20 mouse cellular contexts compared by ENCODE assay signal in the genomic region with DNA sequence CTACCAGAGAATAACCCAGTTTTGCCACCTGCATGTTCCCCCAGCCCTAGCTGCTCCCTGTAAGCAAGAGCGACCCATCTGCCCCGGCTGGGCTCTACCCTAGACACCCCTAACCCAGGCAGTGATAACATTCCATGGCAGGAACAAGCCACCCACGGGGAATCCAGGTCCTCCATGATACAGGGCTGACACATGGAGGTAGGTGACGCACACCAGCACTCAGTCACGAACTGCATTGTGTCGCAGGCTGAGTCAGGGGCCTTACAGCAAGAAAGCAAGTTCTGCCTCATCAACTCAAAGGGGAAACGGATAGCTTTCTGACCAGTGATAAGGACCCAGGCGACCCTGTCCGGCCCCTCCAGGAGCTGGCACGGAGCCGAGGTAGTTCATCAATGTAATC.
A peak's percentile ranks its signal among the peaks of the same experiment; 100 is the strongest.
DNase-seq lines count a peak whose midpoint lies in the region; ATAC-seq lines count a peak whose summit lies in the region.
"Had no signal": no experiment of that assay in that cellular context is flagged by ENCODE, and none has a peak within 500 bp of the region (broad histone marks: within the 10 kb centered on the region; RNA-seq: fewer than 3 reads in every experiment).

No protein-coding gene starts in this region.

- H3K4me1 ChIP-seq in heart, embryonic 12.5 days (replicated peaks) = peaks cover 19% of the 10 kb centered on the region
- H3K4me1 ChIP-seq in stomach, embryonic 16.5 days (ENCODE audit: control insufficient read depth, insufficient read depth, low read length) = peaks cover 31% of the 10 kb centered on the region
- H3K4me1 ChIP-seq: forebrain, embryonic 15.5 days had no signal

- ATAC-seq in heart, embryonic 12.5 days (ENCODE audit: insufficient number of reproducible peaks, low FRiP score) = no peak; the same call in 1 of the 2 replicates
- no peak for ATAC-seq in stomach, embryonic 16.5 days (ENCODE audit: insufficient read depth, low FRiP score)
- ATAC-seq: CD4-positive, CD25-positive, alpha-beta regulatory T cell, adult 4 months; forebrain, embryonic 15.5 days; hindbrain, postnatal 0 days had no signal

- no peaks in the 10 kb centered on the region for H3K27me3 ChIP-seq in heart, embryonic 12.5 days (replicated peaks)
- no peaks in the 10 kb centered on the region for H3K27me3 ChIP-seq in stomach, embryonic 16.5 days (ENCODE audit: control insufficient read depth, insufficient read depth, low read length)
- H3K27me3 ChIP-seq: forebrain, embryonic 15.5 days had no signal

- H3K4me2 ChIP-seq in heart, embryonic 12.5 days = peak overlapping the region; percentile 11; the same call in 1 of the 2 replicates
- no peak overlapping the region for H3K4me2 ChIP-seq in stomach, embryonic 16.5 days (ENCODE audit: low read depth, low read length)
- H3K4me2 ChIP-seq: embryonic facial prominence, embryonic 12.5 days; forebrain, embryonic 15.5 days; hindbrain, embryonic 13.5 days had no signal

- WGBS in heart, embryonic 12.5 days = 23% methylated on average over 11 of the region's 11 CpGs
- 44% methylated on average over 11 of the region's 11 CpGs for WGBS in stomach, embryonic 16.5 days

- peak; percentile 21 for DNase-seq in cerebellum, adult 9-10 months
- no peak for DNase-seq in cerebellum, postnatal 14 days
- DNase-seq in heart, adult 18-20 months = no peak
- peak; percentile 44 for DNase-seq in kidney, postnatal 10 days
- DNase-seq in kidney, postnatal 14 days = no peak
- DNase-seq: adrenal gland, adult 8-10 months; adrenal gland, postnatal 36 days; B cell, adult 2 months; cerebellum, adult 2 months; gastrocnemius, postnatal 36 days; heart, adult 2 months; kidney, adult 11 months had no signal

- H3K27ac ChIP-seq in heart, embryonic 12.5 days (ENCODE audit: poor library complexity, severe bottlenecking) = no peak overlapping the region
- H3K27ac ChIP-seq in stomach, embryonic 16.5 days (ENCODE audit: low read length) = peak overlapping the region; percentile 17; the same call in 1 of the 2 replicates
- H3K27ac ChIP-seq: embryonic facial prominence, embryonic 12.5 days; forebrain, embryonic 15.5 days; heart, adult 2 months; hindbrain, embryonic 13.5 days; hindbrain, postnatal 0 days had no signal

- no peaks in the 10 kb centered on the region for H3K9me3 ChIP-seq in heart, embryonic 12.5 days (replicated peaks)
- no peaks in the 10 kb centered on the region for H3K9me3 ChIP-seq in stomach, embryonic 16.5 days (replicated peaks; ENCODE audit: control insufficient read depth, low read length)
- H3K9me3 ChIP-seq: embryonic facial prominence, embryonic 12.5 days; forebrain, embryonic 15.5 days; G1E; hindbrain, embryonic 13.5 days had no signal

- no peak overlapping the region for H3K4me3 ChIP-seq in heart, embryonic 12.5 days
- no peak overlapping the region for H3K4me3 ChIP-seq in stomach, embryonic 16.5 days (replicated peaks; ENCODE audit: low read length)
- H3K4me3 ChIP-seq: embryonic facial prominence, embryonic 12.5 days; forebrain, embryonic 15.5 days; heart, adult 2 months; hindbrain, embryonic 13.5 days had no signal

- H3K9ac ChIP-seq in heart, embryonic 12.5 days = peak overlapping the region; percentile 22; the same call in 1 of the 2 replicates
- H3K9ac ChIP-seq in stomach, embryonic 16.5 days (ENCODE audit: low read length) = no peak overlapping the region
- H3K9ac ChIP-seq: embryonic facial prominence, embryonic 12.5 days; forebrain, embryonic 15.5 days; hindbrain, embryonic 13.5 days had no signal

- peaks cover 7% of the 10 kb centered on the region for H3K36me3 ChIP-seq in heart, embryonic 12.5 days
- no peaks in the 10 kb centered on the region for H3K36me3 ChIP-seq in stomach, embryonic 16.5 days (ENCODE audit: control insufficient read depth, insufficient read depth, low read length)
- H3K36me3 ChIP-seq: embryonic facial prominence, embryonic 12.5 days had no signal

Comparison
In these comparisons a context has a peak if more than half of its experiments do, and no peak if none do; other contexts are left out.
1. DNase-seq: peak in cerebellum, adult 9-10 months (single experiment) and kidney, postnatal 10 days (single experiment); none in cerebellum, postnatal 14 days (0 of 2), heart, adult 18-20 months (0 of 2) and kidney, postnatal 14 days (single experiment).